Mouse (Mus musculus): ENCODE data around the gene Slitrk5.
"Not testable (repeated sequence)": the region's sequence is repeated elsewhere in the genome, so short reads cannot be mapped to it uniquely, and the experiment has no call there.

Gene Slitrk5
- long read RNA-seq, experiment 1, partial matches to known transcripts, result 0 of 1 reads
- long read RNA-seq, experiment 1, other reads (novel, unspliced or antisense), result 0 of 1 reads
- long read RNA-seq, experiment 2, result 0 reads

DNA sequence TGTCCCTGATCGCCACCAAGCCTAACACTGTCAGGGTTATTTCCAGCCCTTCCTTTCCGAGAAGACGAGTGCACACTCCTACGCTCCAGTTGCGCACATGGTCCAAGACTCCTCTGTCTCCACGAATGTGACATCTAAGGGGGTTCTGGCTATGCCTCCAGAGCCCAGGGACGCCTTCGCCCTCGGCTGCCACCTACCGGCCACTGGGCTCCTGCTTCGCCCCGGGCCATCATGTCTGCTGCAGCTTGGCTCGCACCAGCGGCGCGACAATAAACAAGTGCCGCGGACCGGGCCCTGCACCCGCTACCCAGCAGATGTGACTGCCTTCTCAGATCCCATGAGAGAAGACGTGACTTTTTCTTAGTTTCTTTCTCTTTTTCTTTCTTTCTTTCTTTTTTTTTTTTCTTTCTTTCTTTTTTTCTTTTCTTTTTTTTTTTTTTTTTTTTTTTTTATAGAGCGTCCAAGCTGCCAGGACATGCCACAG is at the start of gene Slitrk5:
TSS of gene Slitrk5 (plus strand) at position 434 of the 484 bp plus-strand sequence.
- intact Hi-C loops (cut with DNase I), result no loop called here

DNA sequence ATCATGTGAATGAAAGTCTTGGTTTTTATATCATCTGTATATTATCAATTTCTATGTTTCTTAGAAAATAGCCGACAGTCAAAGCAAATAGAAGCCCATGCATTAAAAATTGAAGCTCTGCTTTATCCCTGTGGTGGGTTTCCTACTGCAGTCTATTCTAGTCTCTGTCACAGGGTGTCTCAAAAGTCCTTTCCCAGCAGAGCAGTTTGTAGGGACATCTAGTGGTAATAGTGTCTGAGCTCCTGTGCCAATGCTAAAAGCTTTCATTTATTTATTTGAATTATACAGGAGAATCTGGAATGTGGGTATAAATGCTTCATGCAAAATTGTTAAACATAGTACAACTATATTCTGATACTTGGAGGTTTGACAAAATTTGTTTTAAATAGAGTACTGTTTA is 2.0 kb upstream of the Slitrk5 start:
- intact Hi-C loops (cut with DNase I), result no loop called here

- intact Hi-C loops (cut with DNase I), result no loop called here
These were observed 591 bp downstream of the Slitrk5 start for GRCm38 (mm10) chr14:111675211-111676165.

GRCm38 (mm10) chr14:111676166-111676581 is 1.3 kb downstream of the Slitrk5 start:
- intact Hi-C loops (cut with DNase I), result no loop called here

DNA sequence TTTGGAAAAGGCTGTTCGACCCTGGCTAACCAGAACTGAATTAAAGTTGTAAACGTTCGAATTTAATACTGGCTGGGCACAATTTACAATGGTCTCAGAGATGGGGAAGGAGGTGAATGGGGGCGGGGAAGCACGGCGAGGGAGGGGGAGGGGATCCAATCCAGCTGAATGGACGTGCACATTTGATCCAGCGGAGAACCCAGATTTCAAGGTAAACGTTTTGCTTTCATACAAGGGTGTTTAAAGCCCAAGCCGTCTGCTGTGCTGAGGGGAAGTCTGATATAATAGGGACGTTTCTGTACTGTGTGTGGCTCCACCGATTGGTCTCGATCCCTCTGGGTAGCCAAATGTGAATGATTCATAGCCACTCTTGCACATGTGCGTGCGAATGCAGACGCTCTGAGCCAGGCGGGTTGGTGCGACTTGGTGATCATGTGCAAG is 2.0 kb downstream of the Slitrk5 start:
- intact Hi-C loops (cut with DNase I), result no loop called here

DNA sequence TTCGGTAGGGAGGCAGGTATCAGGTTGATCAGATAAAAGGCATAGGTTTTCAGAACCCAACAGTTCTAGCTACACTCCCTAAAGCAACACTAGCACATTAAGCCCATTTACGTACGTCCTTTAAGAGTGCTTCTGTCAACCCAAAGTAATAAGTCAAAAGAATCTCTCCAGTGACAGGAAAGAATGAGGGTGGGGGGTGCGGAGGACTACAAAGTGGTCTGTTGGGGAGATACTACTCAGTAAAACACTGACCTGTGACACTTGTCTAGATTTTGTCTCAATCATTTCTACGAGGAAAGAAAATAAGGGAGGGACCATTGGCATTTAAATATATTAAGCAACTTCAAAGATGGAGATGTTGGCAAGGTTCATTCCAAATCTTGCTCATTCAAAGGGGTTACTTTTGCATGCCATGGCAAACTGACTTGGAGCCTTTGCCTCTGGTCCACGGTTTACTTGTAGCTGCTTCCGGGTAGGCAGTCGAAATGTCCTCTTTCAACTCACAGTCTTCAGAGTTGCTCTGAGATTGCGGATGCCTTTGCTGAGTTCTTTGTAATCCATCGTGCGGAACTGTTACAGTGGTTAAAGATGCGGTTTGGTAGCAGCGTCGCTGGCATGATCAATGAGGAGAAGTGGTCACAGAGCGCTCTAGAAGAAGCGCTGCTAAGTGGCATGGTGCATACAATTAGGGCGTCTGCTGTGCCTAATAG is 2.6 kb downstream of the Slitrk5 start:
- intact Hi-C loops (cut with DNase I), result no loop called here

- intact Hi-C loops (cut with DNase I), result no loop called here
These were observed 5.4 kb downstream of the Slitrk5 start for GRCm38 (mm10) chr14:111680271-111680670.

DNA sequence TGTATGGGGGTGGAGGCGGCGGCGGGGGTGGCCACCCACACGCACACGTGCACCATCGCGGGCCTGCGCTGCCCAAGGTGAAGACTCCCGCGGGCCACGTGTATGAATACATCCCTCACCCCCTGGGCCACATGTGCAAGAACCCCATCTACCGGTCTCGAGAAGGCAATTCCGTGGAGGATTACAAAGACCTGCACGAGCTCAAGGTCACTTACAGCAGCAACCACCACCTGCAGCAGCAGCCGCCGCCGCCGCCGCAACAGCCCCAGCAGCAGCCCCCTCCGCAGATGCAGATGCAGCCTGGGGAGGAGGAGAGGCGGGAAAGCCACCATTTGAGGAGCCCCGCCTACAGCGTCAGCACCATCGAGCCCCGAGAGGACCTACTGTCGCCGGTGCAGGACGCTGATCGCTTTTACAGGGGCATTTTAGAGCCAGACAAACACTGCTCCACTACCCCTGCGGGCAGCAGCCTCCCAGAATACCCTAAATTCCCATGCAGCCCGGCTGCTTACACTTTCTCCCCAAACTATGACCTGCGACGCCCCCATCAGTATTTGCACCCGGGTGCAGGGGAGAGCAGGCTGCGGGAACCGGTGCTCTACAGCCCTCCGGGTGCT is 6.3 kb downstream of the Slitrk5 start:
- intact Hi-C loops (cut with DNase I), result no loop called here

GRCm38 (mm10) chr14:111681773-111682172 is 6.9 kb downstream of the Slitrk5 start:
- intact Hi-C loops (cut with DNase I), result no loop called here

- intact Hi-C loops (cut with DNase I), result no loop called here
These were observed 8.6 kb downstream of the Slitrk5 start for GRCm38 (mm10) chr14:111683543-111683942.

DNA sequence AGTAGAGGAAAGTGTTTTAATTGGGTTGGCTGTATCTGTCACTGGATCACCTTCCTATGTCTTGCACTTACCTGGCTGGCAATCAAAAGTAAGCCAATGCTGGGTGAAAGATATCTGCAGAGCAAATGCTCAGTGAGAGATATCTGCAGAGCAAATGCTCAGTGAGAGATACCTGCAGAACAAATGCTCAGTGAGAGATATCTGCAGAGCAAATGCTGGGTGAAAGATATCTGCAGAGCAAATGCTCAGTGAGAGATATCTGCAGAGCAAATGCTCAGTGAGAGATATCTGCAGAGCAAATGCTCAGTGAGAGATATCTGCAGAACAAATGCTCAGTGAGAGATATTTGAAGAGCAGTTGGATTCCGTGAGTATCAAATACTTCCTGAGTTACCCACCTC is 15.2 kb downstream of the Slitrk5 start:
- intact Hi-C loops (cut with DNase I), result not testable (repeated sequence)

DNA sequence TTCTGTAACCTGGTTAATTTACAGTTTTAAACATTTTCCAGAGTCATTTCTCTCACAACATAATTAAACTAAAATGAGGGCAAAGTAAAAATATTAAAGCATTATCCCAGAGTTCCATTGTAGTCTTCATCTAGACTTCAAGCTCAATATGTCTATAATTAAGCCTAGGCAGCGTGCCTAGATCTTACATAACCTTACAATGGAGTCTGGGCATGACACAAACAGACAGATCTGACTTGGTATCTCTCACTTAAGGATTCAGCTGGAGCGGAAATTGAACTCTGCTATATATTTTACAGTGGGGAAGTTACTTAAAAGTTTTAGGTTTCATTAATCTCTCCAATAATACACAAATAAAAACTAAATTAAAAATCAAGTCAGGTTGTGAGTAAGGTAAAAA is 54.9 kb downstream of the Slitrk5 start:
- intact Hi-C loops (cut with DNase I), result no loop called here
